Mouse (Mus musculus) ES-E14 (cell line): ENCODE results near the gene Loxl3.

Experiments
- CHD2 ChIP-seq: IDR thresholded peaks from 2 replicates; pipeline ENCODE4 v1.6.1; 2014; ENCODE audit warnings: mild to moderate bottlenecking, low read depth, low read length, inconsistent platforms
- HCFC1 ChIP-seq: IDR thresholded peaks from 2 replicates; pipeline ENCODE4 v1.6.1; 2012; ENCODE audit warnings: low read length, inconsistent platforms, borderline replicate concordance; ENCODE audit not compliant: insufficient read depth
- MAFK ChIP-seq: IDR thresholded peaks from 2 replicates; pipeline ENCODE4 v1.6.1; 2014; ENCODE audit warnings: mild to moderate bottlenecking, low read depth, low read length, inconsistent platforms; ENCODE audit not compliant: insufficient read depth

- no peak for TF ChIP-seq HCFC1
- no peak for TF ChIP-seq MAFK
- TF ChIP-seq CHD2, result no peak
Observed at GRCm38 (mm10) chr6:83023008-83023407, 11.0 kb upstream of the Loxl3 start.
